In the genomic region with DNA sequence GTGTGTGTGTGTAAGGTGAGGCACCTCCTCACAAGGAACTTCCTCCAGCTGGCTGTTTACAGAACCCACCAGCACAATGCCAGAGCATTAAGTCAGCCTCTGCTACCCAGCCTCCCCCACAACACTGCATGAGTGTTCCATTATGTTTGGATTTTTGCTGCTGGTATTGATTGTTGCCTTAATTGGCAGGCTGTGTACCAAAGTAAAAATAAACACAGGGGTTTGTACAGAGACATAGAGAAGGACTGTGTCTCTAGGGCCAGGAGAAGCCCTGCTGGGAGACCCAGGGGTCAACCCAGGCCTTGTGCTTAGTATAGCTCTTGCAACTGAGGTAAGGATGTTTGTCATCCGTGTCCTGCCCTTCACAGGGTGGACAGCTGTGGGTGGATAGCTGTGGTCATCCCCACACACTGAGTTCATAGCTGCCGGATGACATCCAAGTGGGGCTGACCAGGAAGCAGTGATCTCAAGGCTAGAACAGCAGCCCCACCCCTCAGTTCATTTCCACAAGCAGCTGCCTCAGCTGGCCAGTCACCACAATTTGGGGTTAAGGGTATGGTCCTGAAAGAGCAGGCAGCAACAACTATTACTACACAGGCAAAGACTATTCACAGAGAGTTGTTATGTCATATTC, we compare ENCODE assay signal across 10 mouse cellular contexts. TPM values are rescaled to one million over a fixed set of nuclear protein-coding genes. Genes with fewer than 3 reads are reported as not detected.
DNase-seq lines count a peak whose midpoint lies in the region; ATAC-seq and TF ChIP-seq lines count a peak whose summit lies in the region.
"Had no signal": no experiment of that assay in that cellular context is flagged by ENCODE, and none has a peak within 500 bp of the region (broad histone marks: within the 10 kb centered on the region; RNA-seq: fewer than 3 reads in every experiment).

No protein-coding gene starts in this region.

- no peaks in the 10 kb centered on the region for H3K9me3 ChIP-seq in heart, embryonic 12.5 days (replicated peaks)
- H3K9me3 ChIP-seq in liver, postnatal 0 days (ENCODE audit: low read length): no peaks in the 10 kb centered on the region
- H3K9me3 ChIP-seq: forebrain, embryonic 10.5 days; limb, embryonic 10.5 days had no signal

- no peak for TF ChIP-seq CTCF in heart, adult 2 months (IDR thresholded peaks at IDR 0.05)
- no peak for TF ChIP-seq CTCF in liver, postnatal 0 days (IDR thresholded peaks at IDR 0.05; ENCODE audit: low read depth)

- ATAC-seq in heart, embryonic 12.5 days (ENCODE audit: insufficient number of reproducible peaks, low FRiP score): no peak
- ATAC-seq in liver, postnatal 0 days: peak; percentile 14; the same call in 1 of the 2 replicates
- no peak for ATAC-seq in erythroid progenitor cell, adult 5-6 weeks (replicated peaks; ENCODE audit: low FRiP score, poor library complexity, severe bottlenecking)

- intact Hi-C loops in heart, adult 2 months (cut with DNase I): loop anchor here (2.0 to 5.0 kb wide), 3 partner anchors 41 to 163 kb away; a partner anchor contains a TSS
- intact Hi-C loops in gastrocnemius, postnatal 14 days (cut with DNase I; ENCODE audit: low total_unique reads): loop anchor here (2.0 kb wide), 1 partner anchor 101 kb away; a partner anchor contains a TSS
- intact Hi-C loops in left cerebral cortex, postnatal 10 days (cut with DNase I): loop anchor here (5.0 to 10.0 kb wide), 2 partner anchors 38 to 105 kb away; a partner anchor contains a TSS

- no peak overlapping the region for H3K4me3 ChIP-seq in heart, adult 2 months
- no peak overlapping the region for H3K4me3 ChIP-seq in heart, embryonic 12.5 days
- no peak overlapping the region for H3K4me3 ChIP-seq in liver, postnatal 0 days (ENCODE audit: low read depth, low read length)

- no peak overlapping the region for H3K27ac ChIP-seq in heart, adult 2 months
- H3K27ac ChIP-seq in heart, embryonic 12.5 days (ENCODE audit: poor library complexity, severe bottlenecking): no peak overlapping the region
- H3K27ac ChIP-seq in liver, postnatal 0 days (ENCODE audit: low read depth): peak overlapping the region; percentile 53
- H3K27ac ChIP-seq: limb, embryonic 10.5 days had no signal

- H3K4me2 ChIP-seq in heart, embryonic 12.5 days: no peak overlapping the region
- no peak overlapping the region for H3K4me2 ChIP-seq in liver, postnatal 0 days (ENCODE audit: low read depth, low read length)

- no peak for TF ChIP-seq EP300 in heart, adult 2 months (IDR thresholded peaks at IDR 0.05; ENCODE audit: insufficient read depth, low read depth, low read length)
- 0 out of 2 replicates have a peak, but pooled peaks have one; percentile 4 for TF ChIP-seq EP300 in liver, postnatal 0 days (IDR thresholded peaks at IDR 0.05; ENCODE audit: low read depth)

- H3K27me3 ChIP-seq in heart, adult 2 months (ENCODE audit: control insufficient read depth, insufficient read depth, low read length): no peaks in the 10 kb centered on the region
- H3K27me3 ChIP-seq in heart, embryonic 12.5 days (replicated peaks): no peaks in the 10 kb centered on the region
- peaks cover 8% of the 10 kb centered on the region; the same call in 1 of the 2 replicates for H3K27me3 ChIP-seq in liver, postnatal 0 days (ENCODE audit: insufficient read depth, low read length)

- no peak for TF ChIP-seq POLR2A in heart, adult 2 months (IDR thresholded peaks at IDR 0.05; ENCODE audit: insufficient read depth, low read depth, low read length)

- WGBS in heart, adult 2 months: 33% methylated on average over 2 of the region's 2 CpGs
- 54% methylated on average over 2 of the region's 2 CpGs for WGBS in heart, embryonic 12.5 days
- 56% methylated on average over 2 of the region's 2 CpGs for WGBS in liver, postnatal 0 days (ENCODE audit: insufficient replicate concordance)

- peaks cover 13% of the 10 kb centered on the region for H3K4me1 ChIP-seq in heart, adult 2 months (ENCODE audit: control insufficient read depth, insufficient read depth, low read length)
- peaks cover 30% of the 10 kb centered on the region for H3K4me1 ChIP-seq in heart, embryonic 12.5 days (replicated peaks)
- H3K4me1 ChIP-seq in liver, postnatal 0 days (ENCODE audit: insufficient read depth): peaks cover 53% of the 10 kb centered on the region

- no peaks in the 10 kb centered on the region for H3K36me3 ChIP-seq in heart, adult 2 months (ENCODE audit: control insufficient read depth, insufficient read depth, low read length)
- H3K36me3 ChIP-seq in heart, embryonic 12.5 days: no peaks in the 10 kb centered on the region
- H3K36me3 ChIP-seq in liver, postnatal 0 days (replicated peaks; ENCODE audit: insufficient read depth, low read length): no peaks in the 10 kb centered on the region
- H3K36me3 ChIP-seq: forebrain, embryonic 10.5 days; limb, embryonic 10.5 days had no signal

- H3K79me2 ChIP-seq in heart, adult 2 months (replicated peaks; ENCODE audit: control insufficient read depth, insufficient read depth, low read length): no peaks in the 10 kb centered on the region

- peak; percentile 51 for DNase-seq in heart, adult 2 months
- DNase-seq in 3T3-L1 (ENCODE audit: low read depth, low spot score): peak; percentile 37
- peak; percentile 51 for DNase-seq in gastrocnemius, postnatal 14 days
- DNase-seq in liver, postnatal 0 days: no peak
- DNase-seq in left cerebral cortex, postnatal 10 days (ENCODE audit: extremely low spot score in 1 of 2, low spot score in 2 of 2): no peak
- DNase-seq: thymus, postnatal 25 days had no signal

- H3K9ac ChIP-seq in heart, adult 2 months (ENCODE audit: low read depth, low read length): 0 out of 2 replicates have a peak overlapping the region, but pooled peaks have one; percentile 11
- no peak overlapping the region for H3K9ac ChIP-seq in heart, embryonic 12.5 days
- no peak overlapping the region; the same call in 1 of the 2 replicates for H3K9ac ChIP-seq in liver, postnatal 0 days (replicated peaks)

RNA-seq across cellular contexts. Expression of a gene that starts 1.5 kb away (rescaled TPM):
- total RNA-seq in heart, adult 2 months (2021): 1 to 10 TPM; 4.4 to 4.6 TPM
- polyA plus RNA-seq in heart, adult 2 months (2012; rRNA removed): 3.9 and 4.4 TPM in 2 replicates
- 6.2 and 7.3 TPM in 2 replicates for polyA plus RNA-seq in heart, embryonic 12.5 days (2016; fragmentation: Nextera tagmentation; extraction: Ambion mirVana)
- 1 to 10 TPM; 4.6 to 5.4 TPM for total RNA-seq in gastrocnemius, postnatal 14 days (2021)
- polyA plus RNA-seq in liver, postnatal 0 days (2015; fragmentation: Nextera tagmentation; extraction: Ambion mirVana): 2.1 and 2.2 TPM in 2 replicates
- total RNA-seq in left cerebral cortex, postnatal 10 days (2021): 10 to 100 TPM; 12.7 to 13.7 TPM
- 2.9 and 3.6 TPM in 2 replicates for total RNA-seq in erythroid progenitor cell, adult 5-6 weeks (2015; ENCODE audit: low replicate concordance)
- total RNA-seq in erythroid progenitor cell, adult 5-6 weeks (2017; ENCODE audit: low replicate concordance): 1.4 and 3.3 TPM in 2 replicates

RNA-seq across cellular contexts. Expression of a gene that starts 24.9 kb away (rescaled TPM):
- 10 to 100 TPM; 26.3 to 26.5 TPM for total RNA-seq in heart, adult 2 months (2021)
- polyA plus RNA-seq in heart, adult 2 months (2012; rRNA removed): 16.8 and 25.7 TPM in 2 replicates
- polyA plus RNA-seq in heart, embryonic 12.5 days (2016; fragmentation: Nextera tagmentation; extraction: Ambion mirVana): 53.8 and 57.7 TPM in 2 replicates
- total RNA-seq in gastrocnemius, postnatal 14 days (2021): 10 to 100 TPM; 15.7 to 17.2 TPM
- 9.0 and 9.9 TPM in 2 replicates for polyA plus RNA-seq in liver, postnatal 0 days (2015; fragmentation: Nextera tagmentation; extraction: Ambion mirVana)
- 10 to 100 TPM; 37.8 to 40.5 TPM for total RNA-seq in left cerebral cortex, postnatal 10 days (2021)
- total RNA-seq in erythroid progenitor cell, adult 5-6 weeks (2015; ENCODE audit: low replicate concordance): 7.2 and 13.4 TPM in 2 replicates
- 1.7 and 4.1 TPM in 2 replicates for total RNA-seq in erythroid progenitor cell, adult 5-6 weeks (2017; ENCODE audit: low replicate concordance)

RNA-seq across cellular contexts. Expression of a gene that starts 41.7 kb away (rescaled TPM):
- total RNA-seq in heart, adult 2 months (2021): 10 to 100 TPM; 11.1 to 15.1 TPM
- 14.1 and 15.6 TPM in 2 replicates for polyA plus RNA-seq in heart, adult 2 months (2012; rRNA removed)
- polyA plus RNA-seq in heart, embryonic 12.5 days (2016; fragmentation: Nextera tagmentation; extraction: Ambion mirVana): 2.2 and 3.4 TPM in 2 replicates
- total RNA-seq in gastrocnemius, postnatal 14 days (2021): 10 to 100 TPM in 1 of 2 experiments, 1 to 10 TPM in 1; 9.3 to 13.3 TPM
- 0.92 and 1.1 TPM in 2 replicates for polyA plus RNA-seq in liver, postnatal 0 days (2015; fragmentation: Nextera tagmentation; extraction: Ambion mirVana)
- 10 to 100 TPM; 30.3 to 34.1 TPM for total RNA-seq in left cerebral cortex, postnatal 10 days (2021)
- 2.5 and 10.5 TPM in 2 replicates for total RNA-seq in erythroid progenitor cell, adult 5-6 weeks (2015; ENCODE audit: low replicate concordance)
- total RNA-seq in erythroid progenitor cell, adult 5-6 weeks (2017; ENCODE audit: low replicate concordance): 3.9 and 9.4 TPM in 2 replicates

Comparison
In these comparisons a context has a peak if more than half of its experiments do, and no peak if none do; other contexts are left out.
1. DNase-seq: peak in heart, adult 2 months (2 of 2), 3T3-L1 (single experiment) and gastrocnemius, postnatal 14 days (single experiment); none in liver, postnatal 0 days (single experiment) and left cerebral cortex, postnatal 10 days (0 of 2).